Comparison of ENCODE assay signal across 24 mouse cellular contexts in genomic region chr1:109161067-109161466, GRCm38 (mm10).
DNase-seq lines count a peak whose midpoint lies in the region; ATAC-seq and TF ChIP-seq lines count a peak whose summit lies in the region.
"Had no signal": no experiment of that assay in that cellular context is flagged by ENCODE, and none has a peak within 500 bp of the region (broad histone marks: within the 10 kb centered on the region; RNA-seq: fewer than 3 reads in every experiment).

No protein-coding gene starts in this region.

- no peak overlapping the region for H3K4me2 ChIP-seq in heart, embryonic 12.5 days
- no peak overlapping the region for H3K4me2 ChIP-seq in liver, embryonic 11.5 days
- H3K4me2 ChIP-seq in liver, postnatal 0 days (ENCODE audit: low read depth, low read length): no peak overlapping the region
- no peak overlapping the region for H3K4me2 ChIP-seq in midbrain, embryonic 11.5 days
- H3K4me2 ChIP-seq in midbrain, embryonic 14.5 days (ENCODE audit: low read length): no peak overlapping the region
- no peak overlapping the region for H3K4me2 ChIP-seq in neural tube, embryonic 11.5 days (ENCODE audit: low read depth)
- no peak overlapping the region for H3K4me2 ChIP-seq in neural tube, embryonic 15.5 days
- H3K4me2 ChIP-seq: embryonic facial prominence, embryonic 13.5 days; embryonic facial prominence, embryonic 15.5 days; forebrain, embryonic 13.5 days had no signal

- H3K9me3 ChIP-seq in heart, embryonic 10.5 days: no peaks in the 10 kb centered on the region
- peaks cover 4% of the 10 kb centered on the region; the same call in 1 of the 2 replicates for H3K9me3 ChIP-seq in heart, embryonic 12.5 days (replicated peaks)
- no peaks in the 10 kb centered on the region for H3K9me3 ChIP-seq in liver, embryonic 11.5 days (ENCODE audit: control insufficient read depth, low read length)
- H3K9me3 ChIP-seq in liver, postnatal 0 days (ENCODE audit: low read length): no peaks in the 10 kb centered on the region; the same call in 1 of the 2 replicates
- no peaks in the 10 kb centered on the region for H3K9me3 ChIP-seq in midbrain, embryonic 11.5 days (ENCODE audit: control insufficient read depth, low read length)
- H3K9me3 ChIP-seq in midbrain, embryonic 14.5 days (ENCODE audit: control insufficient read depth, low read length): no peaks in the 10 kb centered on the region
- H3K9me3 ChIP-seq in neural tube, embryonic 11.5 days (ENCODE audit: control insufficient read depth, low read length): no peaks in the 10 kb centered on the region
- no peaks in the 10 kb centered on the region for H3K9me3 ChIP-seq in neural tube, embryonic 15.5 days (replicated peaks)
- H3K9me3 ChIP-seq: embryonic facial prominence, embryonic 13.5 days; embryonic facial prominence, embryonic 15.5 days; forebrain, embryonic 10.5 days; forebrain, embryonic 13.5 days had no signal

- peak; percentile 69 for DNase-seq in heart, embryonic 10.5 days (ENCODE audit: low spot score)
- no peak for DNase-seq in liver, embryonic 11.5 days (ENCODE audit: low spot score)
- no peak for DNase-seq in liver, postnatal 0 days
- DNase-seq in midbrain, embryonic 11.5 days (ENCODE audit: low spot score, missing footprints): no peak
- DNase-seq in midbrain, embryonic 14.5 days: no peak
- no peak for DNase-seq in neural tube, embryonic 11.5 days (ENCODE audit: low spot score)
- DNase-seq: adrenal gland, adult 2 months; adrenal gland, postnatal 10 days; adrenal gland, postnatal 25 days; cerebellum, adult 11 months; cerebellum, adult 18-20 months; cerebellum, adult 8-10 months; cerebellum, adult 9-11 months; cerebellum, postnatal 14 days; cerebellum, postnatal 36 days; embryo, embryonic 11 days had no signal

- no peak overlapping the region for H3K27ac ChIP-seq in heart, embryonic 10.5 days
- no peak overlapping the region for H3K27ac ChIP-seq in heart, embryonic 12.5 days (ENCODE audit: poor library complexity, severe bottlenecking)
- no peak overlapping the region for H3K27ac ChIP-seq in liver, embryonic 11.5 days (ENCODE audit: low read depth, low read length)
- no peak overlapping the region for H3K27ac ChIP-seq in liver, postnatal 0 days (ENCODE audit: low read depth)
- H3K27ac ChIP-seq in midbrain, embryonic 11.5 days (ENCODE audit: low read depth, low read length): no peak overlapping the region
- H3K27ac ChIP-seq in midbrain, embryonic 14.5 days (replicated peaks; ENCODE audit: low read depth, low read length): no peak overlapping the region
- no peak overlapping the region for H3K27ac ChIP-seq in neural tube, embryonic 11.5 days (ENCODE audit: low read depth, low read length)
- H3K27ac ChIP-seq in neural tube, embryonic 15.5 days (replicated peaks): no peak overlapping the region
- H3K27ac ChIP-seq: embryonic facial prominence, embryonic 13.5 days; embryonic facial prominence, embryonic 15.5 days; forebrain, embryonic 10.5 days; forebrain, embryonic 13.5 days had no signal

- TF ChIP-seq EP300 in liver, postnatal 0 days (IDR thresholded peaks at IDR 0.05; ENCODE audit: low read depth): no peak

- H3K9ac ChIP-seq in heart, embryonic 12.5 days: no peak overlapping the region
- no peak overlapping the region for H3K9ac ChIP-seq in liver, embryonic 11.5 days (ENCODE audit: low read depth, low read length)
- H3K9ac ChIP-seq in liver, postnatal 0 days (replicated peaks): no peak overlapping the region
- no peak overlapping the region for H3K9ac ChIP-seq in midbrain, embryonic 11.5 days (ENCODE audit: low read length)
- H3K9ac ChIP-seq in midbrain, embryonic 14.5 days (replicated peaks; ENCODE audit: low read length): no peak overlapping the region
- H3K9ac ChIP-seq in neural tube, embryonic 11.5 days (ENCODE audit: low read length): no peak overlapping the region
- H3K9ac ChIP-seq in neural tube, embryonic 15.5 days (replicated peaks): no peak overlapping the region
- H3K9ac ChIP-seq: embryonic facial prominence, embryonic 13.5 days; embryonic facial prominence, embryonic 15.5 days; forebrain, embryonic 13.5 days had no signal

- ATAC-seq in heart, embryonic 12.5 days (ENCODE audit: insufficient number of reproducible peaks, low FRiP score): no peak
- ATAC-seq in liver, embryonic 11.5 days (replicated peaks; ENCODE audit: low FRiP score): 0 out of 2 replicates have a peak, but pooled peaks have one; percentile 36
- no peak for ATAC-seq in liver, postnatal 0 days
- ATAC-seq in midbrain, embryonic 11.5 days (ENCODE audit: low FRiP score): 0 out of 2 replicates have a peak, but pooled peaks have one; percentile 14
- no peak for ATAC-seq in midbrain, embryonic 14.5 days (ENCODE audit: low FRiP score, low TSS enrichment)
- ATAC-seq in neural tube, embryonic 11.5 days (ENCODE audit: insufficient read depth, low FRiP score, low TSS enrichment): 0 out of 2 replicates have a peak, but pooled peaks have one; percentile 58
- ATAC-seq in neural tube, embryonic 15.5 days (ENCODE audit: low FRiP score): no peak
- ATAC-seq: forebrain, embryonic 13.5 days; forebrain, embryonic 16.5 days had no signal

- H3K4me1 ChIP-seq in heart, embryonic 10.5 days: no peaks in the 10 kb centered on the region
- H3K4me1 ChIP-seq in heart, embryonic 12.5 days (replicated peaks): no peaks in the 10 kb centered on the region
- no peaks in the 10 kb centered on the region for H3K4me1 ChIP-seq in liver, embryonic 11.5 days (replicated peaks; ENCODE audit: control insufficient read depth, insufficient read depth, low read length)
- H3K4me1 ChIP-seq in liver, postnatal 0 days (ENCODE audit: insufficient read depth): no peaks in the 10 kb centered on the region
- H3K4me1 ChIP-seq in midbrain, embryonic 11.5 days (ENCODE audit: control insufficient read depth, insufficient read depth, low read length): no peaks in the 10 kb centered on the region
- no peaks in the 10 kb centered on the region for H3K4me1 ChIP-seq in midbrain, embryonic 14.5 days (ENCODE audit: control insufficient read depth, insufficient read depth, low read length)
- no peaks in the 10 kb centered on the region for H3K4me1 ChIP-seq in neural tube, embryonic 11.5 days (ENCODE audit: control insufficient read depth, insufficient read depth, low read length)
- H3K4me1 ChIP-seq in neural tube, embryonic 15.5 days: no peaks in the 10 kb centered on the region
- H3K4me1 ChIP-seq: embryonic facial prominence, embryonic 13.5 days; embryonic facial prominence, embryonic 15.5 days; forebrain, embryonic 10.5 days; forebrain, embryonic 13.5 days had no signal

- 87% methylated on average over 1 of the region's 1 CpGs for WGBS in heart, embryonic 10.5 days
- 83% methylated on average over 1 of the region's 1 CpGs for WGBS in heart, embryonic 12.5 days
- 75% methylated on average over 1 of the region's 1 CpGs for WGBS in liver, embryonic 11.5 days
- WGBS in liver, postnatal 0 days (ENCODE audit: insufficient replicate concordance): 62% methylated on average over 1 of the region's 1 CpGs
- 80% methylated on average over 1 of the region's 1 CpGs for WGBS in midbrain, embryonic 11.5 days
- WGBS in midbrain, embryonic 14.5 days: 88% methylated on average over 1 of the region's 1 CpGs
- 83% methylated on average over 1 of the region's 1 CpGs for WGBS in neural tube, embryonic 11.5 days
- 94% methylated on average over 1 of the region's 1 CpGs for whole genome bisulfite sequencing in neural tube, embryonic 15.5 days

- no peaks in the 10 kb centered on the region for H3K36me3 ChIP-seq in heart, embryonic 10.5 days
- H3K36me3 ChIP-seq in heart, embryonic 12.5 days: no peaks in the 10 kb centered on the region
- H3K36me3 ChIP-seq in liver, embryonic 11.5 days (ENCODE audit: control insufficient read depth, insufficient read depth, low read length): no peaks in the 10 kb centered on the region
- no peaks in the 10 kb centered on the region for H3K36me3 ChIP-seq in liver, postnatal 0 days (replicated peaks; ENCODE audit: insufficient read depth, low read length)
- H3K36me3 ChIP-seq in midbrain, embryonic 11.5 days (ENCODE audit: control insufficient read depth, insufficient read depth, low read length): no peaks in the 10 kb centered on the region
- H3K36me3 ChIP-seq in midbrain, embryonic 14.5 days (ENCODE audit: control insufficient read depth, insufficient read depth, low read length): no peaks in the 10 kb centered on the region
- no peaks in the 10 kb centered on the region for H3K36me3 ChIP-seq in neural tube, embryonic 11.5 days (ENCODE audit: control insufficient read depth, insufficient read depth, low read length)
- H3K36me3 ChIP-seq in neural tube, embryonic 15.5 days: no peaks in the 10 kb centered on the region
- H3K36me3 ChIP-seq: embryonic facial prominence, embryonic 13.5 days; embryonic facial prominence, embryonic 15.5 days; forebrain, embryonic 10.5 days had no signal

- no peak overlapping the region for H3K4me3 ChIP-seq in heart, embryonic 10.5 days
- no peak overlapping the region for H3K4me3 ChIP-seq in heart, embryonic 12.5 days
- H3K4me3 ChIP-seq in liver, embryonic 11.5 days (ENCODE audit: low read depth, low read length): no peak overlapping the region
- H3K4me3 ChIP-seq in liver, postnatal 0 days (ENCODE audit: low read depth, low read length): no peak overlapping the region
- H3K4me3 ChIP-seq in midbrain, embryonic 11.5 days (ENCODE audit: low read depth, low read length): no peak overlapping the region
- H3K4me3 ChIP-seq in midbrain, embryonic 14.5 days (replicated peaks; ENCODE audit: low read depth, low read length): no peak overlapping the region
- no peak overlapping the region for H3K4me3 ChIP-seq in neural tube, embryonic 11.5 days (ENCODE audit: low read depth, low read length)
- H3K4me3 ChIP-seq in neural tube, embryonic 15.5 days (replicated peaks): no peak overlapping the region
- H3K4me3 ChIP-seq: embryonic facial prominence, embryonic 13.5 days; embryonic facial prominence, embryonic 15.5 days; erythroblast, embryonic 14.5 days; forebrain, embryonic 10.5 days; forebrain, embryonic 13.5 days had no signal

- no peak for TF ChIP-seq CTCF in liver, postnatal 0 days (IDR thresholded peaks at IDR 0.05; ENCODE audit: low read depth)

- no peaks in the 10 kb centered on the region for H3K27me3 ChIP-seq in heart, embryonic 10.5 days (ENCODE audit: insufficient read depth, poor library complexity, severe bottlenecking)
- no peaks in the 10 kb centered on the region for H3K27me3 ChIP-seq in heart, embryonic 12.5 days (replicated peaks)
- H3K27me3 ChIP-seq in liver, embryonic 11.5 days (replicated peaks; ENCODE audit: control insufficient read depth, insufficient read depth, low read length): no peaks in the 10 kb centered on the region
- no peaks in the 10 kb centered on the region for H3K27me3 ChIP-seq in liver, postnatal 0 days (ENCODE audit: insufficient read depth, low read length)
- no peaks in the 10 kb centered on the region for H3K27me3 ChIP-seq in midbrain, embryonic 11.5 days (ENCODE audit: control insufficient read depth, insufficient read depth, low read length)
- H3K27me3 ChIP-seq in midbrain, embryonic 14.5 days (ENCODE audit: control insufficient read depth, insufficient read depth, low read length): no peaks in the 10 kb centered on the region
- no peaks in the 10 kb centered on the region for H3K27me3 ChIP-seq in neural tube, embryonic 11.5 days (ENCODE audit: control insufficient read depth, insufficient read depth, low read length)
- H3K27me3 ChIP-seq in neural tube, embryonic 15.5 days (replicated peaks): no peaks in the 10 kb centered on the region
- H3K27me3 ChIP-seq: embryonic facial prominence, embryonic 13.5 days; embryonic facial prominence, embryonic 15.5 days; forebrain, embryonic 13.5 days had no signal

Comparison
In these comparisons a context has a peak if more than half of its experiments do, and no peak if none do; other contexts are left out.
1. ATAC-seq: peak in liver, embryonic 11.5 days (single experiment), midbrain, embryonic 11.5 days (single experiment) and neural tube, embryonic 11.5 days (single experiment); none in heart, embryonic 12.5 days (single experiment), liver, postnatal 0 days (single experiment), midbrain, embryonic 14.5 days (single experiment) and neural tube, embryonic 15.5 days (single experiment).